Mouse (Mus musculus) ES-Bruce4 (cell line): ENCODE results near the gene Ier2.

Experiments used
- EP300 ChIP-seq: IDR thresholded peaks from 2 replicates; pipeline ENCODE4 v1.6.1; 2011; ENCODE audit warnings: low read depth, low read length; ENCODE audit not compliant: insufficient read depth
- POLR2A ChIP-seq: IDR thresholded peaks from one replicate; pipeline ENCODE4 v1.8.1; 2011; ENCODE audit warnings: low read length; ENCODE audit not compliant: insufficient read depth

- no peak for TF ChIP-seq EP300
- no peak for TF ChIP-seq POLR2A
Measured at GRCm38 (mm10) chr8:84707267-84707883, 44.7 kb upstream of the Ier2 start.
